Mouse (Mus musculus) myocyte (in vitro differentiated cells): ENCODE data around the gene Arhgef25. TPM values are rescaled to one million over a fixed set of nuclear protein-coding genes. Genes with fewer than 3 reads are reported as not detected.

ENCODE experiments used
- H3K27me3 ChIP-seq: one replicate; pipeline ENCODE4 v1.6.1; 2011; ENCODE audit not compliant: control insufficient read depth, insufficient read depth, insufficient read length
- H3K36me3 ChIP-seq: one replicate; pipeline ENCODE4 v1.6.1; 2011; ENCODE audit not compliant: control insufficient read depth, insufficient read depth
- H3K4me2 ChIP-seq: one replicate; pipeline ENCODE4 v1.6.1; 2011; ENCODE audit warnings: low read depth, control low read depth
- H3K4me3 ChIP-seq: one replicate; pipeline ENCODE4 v1.5.1; 2011; ENCODE audit warnings: mild to moderate bottlenecking, control low read depth, moderate library complexity
- H3K79me2 ChIP-seq: one replicate; pipeline ENCODE4 v1.6.1; 2011; ENCODE audit not compliant: control insufficient read depth, insufficient read depth
- H3ac ChIP-seq: one replicate; pipeline ENCODE4 v1.6.1; 2011; ENCODE audit not compliant: control insufficient read depth, insufficient read length
- CEBPB ChIP-seq: IDR thresholded peaks from 2 replicates; pipeline ENCODE4 v1.6.1; 2011; ENCODE audit warnings: mild to moderate bottlenecking, moderate library complexity; ENCODE audit not compliant: poor library complexity, insufficient read depth, severe bottlenecking
- E2F4 ChIP-seq: IDR thresholded peaks from one replicate; pipeline ENCODE4 v1.6.1; 2011; ENCODE audit warnings: mild to moderate bottlenecking, control low read depth, moderate library complexity; ENCODE audit not compliant: insufficient read depth
- MAX ChIP-seq: IDR thresholded peaks from one replicate; pipeline ENCODE4 v1.6.1; 2011; ENCODE audit warnings: low read depth, mild to moderate bottlenecking, control low read depth
- MYOD1 ChIP-seq, 3 experiments: IDR thresholded peaks; one replicate each; pipeline ENCODE4 v1.6.1; 2011; ENCODE audit warnings: control low read depth in 2 of 3, low read depth in 2 of 3, mild to moderate bottlenecking in 2 of 3, moderate library complexity in 1 of 3; ENCODE audit not compliant: insufficient read length in 2 of 3, control insufficient read depth in 1 of 3
- MYOG ChIP-seq, 3 experiments: IDR thresholded peaks; one replicate each; pipeline ENCODE4 v1.6.1; 2011; ENCODE audit warnings: control low read depth in 2 of 3, low read depth in 2 of 3, mild to moderate bottlenecking in 2 of 3; ENCODE audit not compliant: insufficient read length in 2 of 3, control insufficient read depth in 1 of 3, insufficient read depth in 1 of 3
- POLR2A ChIP-seq: IDR thresholded peaks from one replicate; pipeline ENCODE4 v1.6.1; 2011; ENCODE audit warnings: low read depth, mild to moderate bottlenecking, control low read depth, moderate library complexity; ENCODE audit not compliant: insufficient read length
- POLR2AphosphoS2 ChIP-seq: IDR thresholded peaks from one replicate; pipeline ENCODE4 v1.6.1; 2011; ENCODE audit warnings: low read depth, control low read depth; ENCODE audit not compliant: insufficient read length
- REST ChIP-seq: IDR thresholded peaks from one replicate; pipeline ENCODE4 v1.6.1; 2011; ENCODE audit warnings: mild to moderate bottlenecking, control low read depth, moderate library complexity; ENCODE audit not compliant: insufficient read depth, insufficient read length
- SRF ChIP-seq: IDR thresholded peaks from one replicate; pipeline ENCODE4 v1.6.1; 2011; ENCODE audit warnings: low read depth; ENCODE audit not compliant: control insufficient read depth, insufficient read length
- TCF12 ChIP-seq: IDR thresholded peaks from one replicate; pipeline ENCODE4 v1.6.1; 2011; ENCODE audit warnings: mild to moderate bottlenecking, control low read depth; ENCODE audit not compliant: poor library complexity, insufficient read depth, severe bottlenecking
- TCF3 ChIP-seq: IDR thresholded peaks from one replicate; pipeline ENCODE4 v1.6.1; 2011; ENCODE audit warnings: low read depth, control low read depth; ENCODE audit not compliant: insufficient read length
- USF1 ChIP-seq: IDR thresholded peaks from one replicate; pipeline ENCODE4 v1.6.1; 2011; ENCODE audit warnings: low read depth, mild to moderate bottlenecking, control low read depth, moderate library complexity
- polyA plus RNA-seq: library from polyadenylated mRNA; unstranded; fragments of >200 nt; fragmentation: generic; extraction: Trizol; gene quantifications from one replicate; pipeline ENCODE4 v1.2.1, GENCODE M21; 2012; ENCODE audit warnings: missing spikeins

Gene Arhgef25
- polyA plus RNA-seq, 1 experiment, result 25.3 TPM

- no peak overlapping the region for H3ac ChIP-seq
- TF ChIP-seq MAX (no peak), E2F4 (no peak), SRF (no peak), USF1 (no peak)
- no peak overlapping the region for H3K4me2 ChIP-seq
- H3K79me2 ChIP-seq, result no peaks in the 10 kb centered on the region
- H3K27me3 ChIP-seq, result no peaks in the 10 kb centered on the region
- H3K36me3 ChIP-seq, result no peaks in the 10 kb centered on the region
- no peak overlapping the region for H3K4me3 ChIP-seq
Observed at GRCm38 (mm10) chr10:127147135-127147534, 42.7 kb downstream of the Arhgef25 start.

- H3ac ChIP-seq, result no peak overlapping the region
- H3K4me3 ChIP-seq, result no peak overlapping the region
- TF ChIP-seq CEBPB (no peak), MYOD1 (IDR thresholded peaks at IDR 0.05; ENCODE audit: control insufficient read depth in 1 of 3, insufficient read length in 2 of 3, low read depth in 2 of 3) (no peak), POLR2AphosphoS2 (no peak), MAX (no peak), POLR2A (no peak), E2F4 (no peak), TCF12 (no peak), MYOG (IDR thresholded peaks at IDR 0.05; ENCODE audit: control insufficient read depth in 1 of 3, insufficient read depth in 1 of 3, insufficient read length in 2 of 3, low read depth in 2 of 3) (no peak), TCF3 (no peak), SRF (no peak), REST (no peak), USF1 (no peak)
- H3K36me3 ChIP-seq, result no peaks in the 10 kb centered on the region
- no peak overlapping the region for H3K4me2 ChIP-seq
- no peaks in the 10 kb centered on the region for H3K79me2 ChIP-seq
- no peaks in the 10 kb centered on the region for H3K27me3 ChIP-seq
Observed at GRCm38 (mm10) chr10:127145303-127145702, 44.6 kb downstream of the Arhgef25 start.

GRCm38 (mm10) chr10:127144536-127144935, 45.3 kb downstream of the Arhgef25 start:
- no peaks in the 10 kb centered on the region for H3K79me2 ChIP-seq
- H3K4me3 ChIP-seq, result no peak overlapping the region
- TF ChIP-seq MYOD1 (IDR thresholded peaks at IDR 0.05; ENCODE audit: control insufficient read depth in 1 of 3, insufficient read length in 2 of 3, low read depth in 2 of 3) (no peak), TCF3 (no peak), MAX (no peak), POLR2A (no peak), REST (no peak), MYOG (IDR thresholded peaks at IDR 0.05; ENCODE audit: control insufficient read depth in 1 of 3, insufficient read depth in 1 of 3, insufficient read length in 2 of 3, low read depth in 2 of 3) (no peak), CEBPB (no peak), TCF12 (no peak), USF1 (no peak), POLR2AphosphoS2 (no peak), E2F4 (no peak), SRF (no peak)

GRCm38 (mm10) chr10:127143228-127143627, 46.7 kb downstream of the Arhgef25 start:
- TF ChIP-seq REST (no peak), USF1 (no peak), MAX (no peak), MYOD1 (IDR thresholded peaks at IDR 0.05; ENCODE audit: control insufficient read depth in 1 of 3, insufficient read length in 2 of 3, low read depth in 2 of 3) (no peak), CEBPB (no peak), E2F4 (no peak), MYOG (IDR thresholded peaks at IDR 0.05; ENCODE audit: control insufficient read depth in 1 of 3, insufficient read depth in 1 of 3, insufficient read length in 2 of 3, low read depth in 2 of 3) (no peak), POLR2A (no peak), TCF12 (no peak), POLR2AphosphoS2 (no peak)
- Histone ChIP-seq H3K4me3 (no peak overlapping the region), H3ac (no peak overlapping the region), H3K27me3 (no peaks in the 10 kb centered on the region), H3K79me2 (no peaks in the 10 kb centered on the region), H3K4me2 (no peak overlapping the region), H3K36me3 (no peaks in the 10 kb centered on the region)

More at GRCm38 (mm10) chr10:127144536-127144935, 45.3 kb downstream of the Arhgef25 start:
- Histone ChIP-seq H3K4me2 (no peak overlapping the region), H3ac (no peak overlapping the region), H3K27me3 (no peaks in the 10 kb centered on the region), H3K36me3 (no peaks in the 10 kb centered on the region)

GRCm38 (mm10) chr10:127141500-127141899, 48.4 kb downstream of the Arhgef25 start:
- no peaks in the 10 kb centered on the region for H3K79me2 ChIP-seq
- no peak overlapping the region for H3K4me3 ChIP-seq
- H3K27me3 ChIP-seq, result no peaks in the 10 kb centered on the region
- no peak overlapping the region for H3ac ChIP-seq
- H3K36me3 ChIP-seq, result no peaks in the 10 kb centered on the region
- TF ChIP-seq MYOD1 (IDR thresholded peaks at IDR 0.05; ENCODE audit: control insufficient read depth in 1 of 3, insufficient read length in 2 of 3, low read depth in 2 of 3) (no peak), CEBPB (no peak), POLR2AphosphoS2 (no peak)
- no peak overlapping the region for H3K4me2 ChIP-seq
